Mouse (Mus musculus) urinary bladder, postnatal 25 days (tissue): ENCODE measurements around the gene Gps1.
A peak's percentile ranks its signal among the peaks of the same experiment; 100 is the strongest.
"Not testable (repeated sequence)": the region's sequence is repeated elsewhere in the genome, so short reads cannot be mapped to it uniquely, and the experiment has no call there.

Experiments
- DNase-seq: peaks from one replicate; pipeline ENCODE4 v3.0.0; 2022; ENCODE audit warnings: low spot score

Gps1 gene

GRCm38 (mm10) chr11:120785145-120785544 lies 1.1 kb downstream of the Gps1 start:
- no peak for DNase-seq

GRCm38 (mm10) chr11:120788460-120788859 lies 4.4 kb downstream of the Gps1 start:
- DNase-seq, result not testable (repeated sequence)

- no peak for DNase-seq
Observed at GRCm38 (mm10) chr11:120789355-120789754, 5.3 kb downstream of the Gps1 start.

GRCm38 (mm10) chr11:120789810-120790209 lies 5.7 kb downstream of the Gps1 start:
- DNase-seq, result no peak

- no peak for DNase-seq
Observed at GRCm38 (mm10) chr11:120792652-120793051, 8.6 kb downstream of the Gps1 start.

GRCm38 (mm10) chr11:120795756-120796613 lies 11.9 kb downstream of the Gps1 start, which contains the start of gene Dus1l:
Gene Dus1l, minus strand, starts transcription at chr11:120796403.
- DNase-seq, result peak; percentile 98

- no peak for DNase-seq
Observed at GRCm38 (mm10) chr11:120796614-120796946, 12.5 kb downstream of the Gps1 start.

GRCm38 (mm10) chr11:120798244-120798643 lies 14.2 kb downstream of the Gps1 start:
- no peak for DNase-seq

GRCm38 (mm10) chr11:120799316-120799890 lies 15.3 kb downstream of the Gps1 start:
- no peak for DNase-seq

GRCm38 (mm10) chr11:120800061-120800904 lies 16.2 kb downstream of the Gps1 start:
- DNase-seq, result peak; percentile 87

- DNase-seq, result no peak
Observed at GRCm38 (mm10) chr11:120804274-120804673, 20.2 kb downstream of the Gps1 start.

- DNase-seq, result no peak
Observed at GRCm38 (mm10) chr11:120804769-120805168, 20.7 kb downstream of the Gps1 start.

- DNase-seq, result no peak
Observed at GRCm38 (mm10) chr11:120805375-120806298, 21.6 kb downstream of the Gps1 start.

GRCm38 (mm10) chr11:120808010-120808409 lies 23.9 kb downstream of the Gps1 start:
- no peak for DNase-seq

- DNase-seq, result no peak
Observed at GRCm38 (mm10) chr11:120812068-120812467, 28.0 kb downstream of the Gps1 start.

GRCm38 (mm10) chr11:120817358-120817757 lies 33.3 kb downstream of the Gps1 start:
- no peak for DNase-seq

- no peak for DNase-seq
Observed at GRCm38 (mm10) chr11:120818251-120818650, 34.2 kb downstream of the Gps1 start.

GRCm38 (mm10) chr11:120819556-120819955 lies 35.5 kb downstream of the Gps1 start:
- DNase-seq, result no peak

- DNase-seq, result no peak
Observed at GRCm38 (mm10) chr11:120820546-120820945, 36.5 kb downstream of the Gps1 start.

- no peak for DNase-seq
Observed at GRCm38 (mm10) chr11:120821076-120821922, 37.2 kb downstream of the Gps1 start.

GRCm38 (mm10) chr11:120822321-120822720 lies 38.2 kb downstream of the Gps1 start:
- no peak for DNase-seq
